Comparison of ENCODE assay signal across 7 mouse cellular contexts in genomic region chr15:42962747-42963338, GRCm38 (mm10).
DNase-seq lines count a peak whose midpoint lies in the region; TF ChIP-seq lines count a peak whose summit lies in the region.

No protein-coding gene starts in this region.

- TF ChIP-seq POLR2A in bone marrow macrophage, adult 2 months (IDR thresholded peaks at IDR 0.05; ENCODE audit: borderline replicate concordance, low read depth, low read length): no peak

- DNase-seq in MN1 (ENCODE audit: low spot score): peak; percentile 83
- DNase-seq in forebrain, embryonic 10.5 days (ENCODE audit: extremely low spot score, low spot score): peak; percentile 45
- peak; percentile 49 for DNase-seq in hindbrain, embryonic 10.5 days (ENCODE audit: low spot score)
- DNase-seq in layer of hippocampus, adult 9-10 months (ENCODE audit: low spot score): peak; percentile 79
- peak; percentile 66 for DNase-seq in lung, postnatal 25 days (ENCODE audit: low spot score)
- DNase-seq in retina, postnatal 1 day: peak; percentile 79

- no peaks in the 10 kb centered on the region for H3K9me3 ChIP-seq in forebrain, embryonic 10.5 days
- H3K9me3 ChIP-seq in hindbrain, embryonic 10.5 days: no peaks in the 10 kb centered on the region

- TF ChIP-seq CTCF in bone marrow macrophage, adult 2 months (IDR thresholded peaks at IDR 0.05; ENCODE audit: low read depth, low read length): peak; percentile 63; the same call in 1 of the 2 replicates

- H3K27me3 ChIP-seq in forebrain, embryonic 10.5 days (ENCODE audit: poor library complexity, severe bottlenecking): no peaks in the 10 kb centered on the region
- no peaks in the 10 kb centered on the region for H3K27me3 ChIP-seq in hindbrain, embryonic 10.5 days (ENCODE audit: insufficient read depth, poor library complexity, severe bottlenecking)

- no peaks in the 10 kb centered on the region for H3K36me3 ChIP-seq in forebrain, embryonic 10.5 days (replicated peaks)
- no peaks in the 10 kb centered on the region for H3K36me3 ChIP-seq in hindbrain, embryonic 10.5 days

- no peak overlapping the region for H3K27ac ChIP-seq in bone marrow macrophage, adult 2 months (ENCODE audit: insufficient read depth, low read depth, low read length)
- no peak overlapping the region for H3K27ac ChIP-seq in forebrain, embryonic 10.5 days
- no peak overlapping the region for H3K27ac ChIP-seq in hindbrain, embryonic 10.5 days

- peaks cover 11% of the 10 kb centered on the region for H3K4me1 ChIP-seq in bone marrow macrophage, adult 2 months (ENCODE audit: control insufficient read depth, insufficient read depth, low read length)
- H3K4me1 ChIP-seq in forebrain, embryonic 10.5 days: peaks cover 9% of the 10 kb centered on the region
- H3K4me1 ChIP-seq in hindbrain, embryonic 10.5 days (replicated peaks): no peaks in the 10 kb centered on the region

- 23% methylated on average over 11 of the region's 11 CpGs for WGBS in forebrain, embryonic 10.5 days
- 25% methylated on average over 11 of the region's 11 CpGs for WGBS in hindbrain, embryonic 10.5 days

- no peak overlapping the region for H3K4me3 ChIP-seq in bone marrow macrophage, adult 2 months (ENCODE audit: insufficient read depth, low read length)
- no peak overlapping the region for H3K4me3 ChIP-seq in forebrain, embryonic 10.5 days
- H3K4me3 ChIP-seq in hindbrain, embryonic 10.5 days: no peak overlapping the region
